Mouse (Mus musculus) adrenal gland, adult 18-20 months (tissue): ENCODE results near the gene Coa3. TPM values are rescaled to one million over a fixed set of nuclear protein-coding genes. Genes with fewer than 3 reads are reported as not detected.
A peak's percentile ranks its signal among the peaks of the same experiment; 100 is the strongest.
"Not testable (repeated sequence)": the region's sequence is repeated elsewhere in the genome, so short reads cannot be mapped to it uniquely, and the experiment has no call there.

ENCODE experiments used
- DNase-seq, 2 experiments: peaks; one replicate each; pipeline ENCODE4 v3.0.0; 2021 to 2022; ENCODE audit warnings: low spot score in 2 of 2
- long read RNA-seq, 2 experiments: library from polyadenylated mRNA; stranded (forward); transcript quantifications; one replicate each; pipeline ENCODE4 v2.0.0; 2021
- total RNA-seq, 2 experiments: library from RNA; stranded (reverse); gene quantifications; 1 replicate in 1 of 2; 2 replicates in 1 of 2; pipeline ENCODE4 v1.2.3; 2021

The Coa3 gene
- 10 to 100 TPM; 79.9 to 86.3 TPM for total RNA-seq
- long read RNA-seq, experiment 1, transcript Coa3-201 (2 exons, 886 nt), result major isoform, 36 of 36 reads
- long read RNA-seq, experiment 1, partial matches to known transcripts, result 0 of 36 reads
- long read RNA-seq, experiment 1, other reads (novel, unspliced or antisense), result 0 of 36 reads
- long read RNA-seq, experiment 2, transcript Coa3-201 (2 exons, 886 nt), result major isoform, 138 of 145 reads
- long read RNA-seq, experiment 2, partial matches to known transcripts, result 0 of 145 reads
- long read RNA-seq, experiment 2, other reads (novel, unspliced or antisense), result 7 of 145 reads

DNA sequence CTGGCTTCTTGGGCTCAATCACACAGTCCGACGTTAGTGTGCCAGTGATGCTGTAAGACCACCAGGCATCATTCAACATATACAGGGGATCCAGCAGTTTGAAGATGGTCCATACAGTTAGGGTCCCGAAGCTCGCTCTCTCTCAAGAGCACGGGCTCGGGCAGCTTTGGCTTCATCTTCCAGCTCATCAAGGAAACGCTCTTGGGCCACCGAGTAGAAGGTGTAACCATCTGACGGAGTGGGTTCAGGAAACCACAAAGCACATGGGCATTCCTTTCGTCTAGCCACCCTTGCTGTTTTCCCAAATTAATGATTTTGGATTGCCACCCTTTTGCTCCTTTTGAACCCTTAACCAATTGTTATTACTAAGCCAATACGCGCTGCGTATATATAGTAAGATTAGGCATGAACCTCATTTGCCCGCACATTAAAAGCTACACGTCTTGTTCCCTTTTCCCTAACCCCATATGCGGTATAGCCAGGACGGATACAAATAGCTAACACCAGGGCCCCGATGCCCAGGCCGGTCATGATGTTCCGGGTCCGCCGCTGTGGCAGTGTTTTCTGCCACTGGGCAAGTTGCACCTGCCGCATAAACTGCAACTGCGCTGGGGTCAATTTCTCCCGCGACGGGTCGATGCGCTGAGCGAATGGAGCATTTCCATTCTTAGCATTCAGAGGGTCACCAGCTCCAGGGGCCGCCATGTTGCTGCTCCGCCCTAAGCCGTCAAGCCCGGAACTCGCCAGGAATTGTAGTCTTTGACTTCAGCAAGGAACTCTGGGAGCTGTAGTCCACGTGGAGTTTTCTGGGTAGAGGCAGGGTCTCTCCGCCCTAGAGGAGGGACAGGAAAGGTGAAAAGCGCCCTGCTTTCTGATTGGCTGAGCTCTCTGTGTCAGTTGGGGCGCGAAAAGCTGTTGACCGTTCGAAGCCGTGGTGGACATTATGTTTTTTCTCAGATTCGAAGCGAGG is at the start of gene Coa3, which contains the start of gene Cntd1:
Gene Coa3 (minus strand): TSS at position 892 of the 970 bp plus-strand sequence.
Gene Cntd1 (plus strand): TSS at position 790 of the 970 bp plus-strand sequence.
- DNase-seq, result peak; percentile 64 to 71

DNA sequence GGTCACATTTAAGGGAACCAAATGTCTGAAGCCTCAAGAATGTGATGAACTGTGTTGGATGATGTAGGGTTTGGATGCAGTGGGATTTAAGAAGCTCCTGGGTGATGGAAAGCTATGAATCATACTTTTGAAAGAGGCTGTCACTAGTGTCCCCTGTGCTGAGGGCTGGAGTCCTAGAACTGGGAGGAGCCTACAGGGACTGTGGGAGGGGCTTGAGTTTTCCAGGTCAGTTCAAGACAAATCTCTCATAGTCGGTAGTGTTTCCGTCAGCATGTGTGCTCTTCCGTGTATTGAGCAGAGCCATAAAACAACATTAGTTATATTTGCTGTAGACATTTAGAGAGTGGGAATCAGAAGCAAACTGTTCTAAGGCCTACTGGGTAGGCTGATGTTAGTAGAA is 48.4 kb upstream of the Coa3 start:
- DNase-seq, result no peak

GRCm38 (mm10) chr11:101326147-101326546 is 47.2 kb upstream of the Coa3 start:
- DNase-seq, result no peak

DNA sequence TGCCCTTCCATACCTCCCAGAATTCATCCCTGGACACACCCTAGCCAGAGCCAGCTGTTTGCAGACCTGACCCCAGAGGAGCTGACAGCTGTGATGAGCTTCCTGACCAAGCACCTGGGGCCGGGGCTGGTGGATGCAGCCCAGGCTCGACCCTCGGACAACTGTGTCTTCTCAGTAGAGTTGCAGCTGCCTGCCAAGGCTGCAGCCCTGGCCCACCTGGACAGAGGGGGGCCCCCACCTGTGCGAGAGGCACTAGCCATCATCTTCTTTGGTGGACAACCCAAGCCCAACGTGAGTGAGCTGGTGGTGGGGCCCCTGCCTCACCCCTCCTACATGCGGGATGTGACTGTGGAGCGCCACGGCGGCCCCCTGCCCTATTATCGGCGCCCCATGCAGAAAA is 46.3 kb upstream of the Coa3 start:
- not testable (repeated sequence) for DNase-seq

- DNase-seq, result no peak
Measured at GRCm38 (mm10) chr11:101324763-101325162, 45.8 kb upstream of the Coa3 start, which contains the start of gene Aoc2. Gene Aoc2 (plus strand): TSS chr11:101325063.

GRCm38 (mm10) chr11:101323609-101324008 is 44.7 kb upstream of the Coa3 start:
- peak; percentile 50 to 71 for DNase-seq

- peak; percentile 28 to 38 for DNase-seq
Measured at GRCm38 (mm10) chr11:101316501-101316917, 37.6 kb upstream of the Coa3 start.

DNA sequence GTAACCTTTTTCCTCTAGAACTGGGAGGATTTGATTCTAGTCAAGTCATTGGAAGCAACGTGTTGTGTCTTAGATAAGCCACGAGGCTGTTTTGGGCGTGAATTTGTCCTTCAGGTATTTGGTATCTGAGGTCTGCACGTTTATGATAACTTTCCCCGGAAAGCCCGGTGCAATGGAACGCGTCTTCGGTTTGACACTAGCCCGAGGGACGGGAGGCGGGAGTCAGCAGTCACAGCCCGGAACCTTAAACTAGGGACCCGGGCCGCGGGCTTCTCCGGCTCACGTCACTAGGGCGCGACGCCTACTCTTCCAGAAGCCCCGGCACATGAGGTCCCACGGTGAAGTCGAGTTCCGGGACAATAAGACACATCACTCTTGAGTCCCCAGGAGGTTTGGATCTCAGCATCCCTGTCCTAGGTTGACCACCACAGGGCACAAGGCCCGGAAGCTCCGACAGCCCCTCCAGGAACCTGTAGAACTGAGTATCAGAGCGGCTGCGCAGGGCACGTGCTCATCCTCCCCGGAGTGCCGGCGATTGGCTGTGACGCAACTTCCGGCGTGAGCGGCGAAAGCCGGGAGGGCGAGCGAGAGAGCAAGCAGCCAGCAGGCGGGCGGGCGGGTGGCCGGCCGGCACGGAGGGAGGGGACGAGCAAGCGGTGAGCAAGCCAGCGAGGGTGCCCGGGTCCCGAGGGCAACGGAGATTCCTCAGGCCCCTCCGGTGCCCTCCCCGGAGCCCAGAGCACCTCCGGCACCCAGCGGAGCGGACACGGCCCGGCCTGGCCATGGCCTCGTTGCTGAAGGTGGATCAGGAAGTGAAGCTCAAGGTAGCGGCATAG is 37.0 kb upstream of the Coa3 start, which contains the start of gene Psme3:
Gene Psme3 (plus strand): TSS at position 549 of the 836 bp plus-strand sequence.
- DNase-seq, result peak; percentile 92 to 94

DNA sequence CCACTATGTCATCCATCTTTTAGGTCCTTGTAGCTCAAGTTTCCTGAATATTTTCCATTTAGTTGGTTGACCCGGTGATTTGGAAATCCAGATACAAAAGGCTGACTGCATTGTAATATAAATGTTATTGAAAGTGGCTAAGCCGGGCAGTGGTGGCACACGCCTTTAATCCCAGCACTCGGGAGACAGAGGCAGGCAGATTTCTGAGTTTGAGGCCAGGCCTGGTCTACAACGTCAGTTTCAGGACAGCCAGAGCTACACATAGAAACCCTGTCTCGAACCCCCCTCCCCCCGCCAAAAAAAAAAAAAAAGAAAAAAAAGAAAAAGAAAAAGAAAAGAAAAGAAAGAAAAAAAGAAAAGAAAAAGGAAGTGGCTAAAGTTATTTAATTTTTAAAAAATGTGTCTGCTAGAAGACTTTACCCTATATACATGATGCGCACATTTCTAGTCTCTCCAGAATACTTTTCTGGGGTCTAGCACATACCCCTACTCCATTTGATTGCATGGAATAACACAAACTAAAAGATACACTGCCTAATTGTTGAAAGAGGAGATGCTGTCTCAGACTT is 36.3 kb upstream of the Coa3 start:
- no peak for DNase-seq

DNA sequence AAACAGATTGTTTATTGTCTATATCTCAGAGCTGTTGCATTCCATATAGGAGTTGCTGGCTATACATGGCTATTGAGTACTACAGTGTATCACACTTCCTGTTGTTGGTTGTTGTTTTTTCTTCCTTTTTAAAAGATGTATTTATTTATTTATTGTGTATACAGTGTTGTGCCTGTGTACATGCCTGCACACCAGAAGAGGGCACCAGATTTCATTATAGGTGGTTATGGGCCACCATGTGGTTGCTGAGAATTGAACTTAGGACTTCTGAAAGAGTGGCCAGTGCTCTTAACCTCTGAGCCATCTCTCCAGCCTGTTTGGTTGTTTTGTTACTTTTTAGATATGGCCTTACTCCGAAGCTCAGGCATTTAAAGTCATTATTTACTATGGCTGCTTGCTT is 35.7 kb upstream of the Coa3 start:
- DNase-seq, result no peak

DNA sequence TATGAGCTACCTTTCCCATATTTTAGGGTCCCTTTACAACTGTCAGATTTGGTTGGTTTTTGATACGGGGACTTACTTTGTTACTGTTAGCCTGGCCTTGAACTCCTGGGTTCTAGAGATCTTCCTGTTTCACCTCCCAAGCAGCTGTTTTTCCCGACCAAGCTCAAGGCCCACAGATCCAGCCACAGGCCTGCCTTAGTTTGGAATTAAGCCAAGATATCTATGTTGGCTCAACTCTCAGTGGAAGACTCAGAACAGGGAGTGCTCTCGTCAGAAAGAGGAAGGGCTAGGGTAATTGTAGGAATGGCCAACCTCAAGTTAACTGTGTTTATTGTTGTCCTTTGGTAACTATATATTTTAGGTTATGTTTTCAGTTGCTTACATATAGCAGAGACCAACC is 33.2 kb upstream of the Coa3 start:
- no peak for DNase-seq

- no peak for DNase-seq
Measured at GRCm38 (mm10) chr11:101311083-101311482, 32.2 kb upstream of the Coa3 start.

DNA sequence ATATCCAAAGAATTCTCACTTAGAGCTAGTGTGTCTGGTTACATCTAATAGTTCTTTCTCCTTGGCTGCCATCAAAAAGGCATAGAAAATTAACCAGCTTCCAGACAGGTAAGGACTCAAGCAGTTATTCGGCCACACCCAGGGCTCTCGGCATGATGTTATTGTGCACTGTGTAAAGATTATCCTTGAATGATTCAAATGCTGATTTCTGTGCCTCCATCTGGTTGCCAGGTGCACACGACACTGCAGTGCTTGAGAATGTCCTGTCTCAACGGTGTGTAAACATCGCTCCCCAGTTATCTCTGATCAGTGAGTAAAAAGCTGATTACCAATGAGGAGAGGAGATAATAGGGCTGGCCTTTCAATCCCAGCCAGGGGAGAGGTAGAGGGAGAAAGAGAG is 28.8 kb upstream of the Coa3 start:
- no peak for DNase-seq

DNA sequence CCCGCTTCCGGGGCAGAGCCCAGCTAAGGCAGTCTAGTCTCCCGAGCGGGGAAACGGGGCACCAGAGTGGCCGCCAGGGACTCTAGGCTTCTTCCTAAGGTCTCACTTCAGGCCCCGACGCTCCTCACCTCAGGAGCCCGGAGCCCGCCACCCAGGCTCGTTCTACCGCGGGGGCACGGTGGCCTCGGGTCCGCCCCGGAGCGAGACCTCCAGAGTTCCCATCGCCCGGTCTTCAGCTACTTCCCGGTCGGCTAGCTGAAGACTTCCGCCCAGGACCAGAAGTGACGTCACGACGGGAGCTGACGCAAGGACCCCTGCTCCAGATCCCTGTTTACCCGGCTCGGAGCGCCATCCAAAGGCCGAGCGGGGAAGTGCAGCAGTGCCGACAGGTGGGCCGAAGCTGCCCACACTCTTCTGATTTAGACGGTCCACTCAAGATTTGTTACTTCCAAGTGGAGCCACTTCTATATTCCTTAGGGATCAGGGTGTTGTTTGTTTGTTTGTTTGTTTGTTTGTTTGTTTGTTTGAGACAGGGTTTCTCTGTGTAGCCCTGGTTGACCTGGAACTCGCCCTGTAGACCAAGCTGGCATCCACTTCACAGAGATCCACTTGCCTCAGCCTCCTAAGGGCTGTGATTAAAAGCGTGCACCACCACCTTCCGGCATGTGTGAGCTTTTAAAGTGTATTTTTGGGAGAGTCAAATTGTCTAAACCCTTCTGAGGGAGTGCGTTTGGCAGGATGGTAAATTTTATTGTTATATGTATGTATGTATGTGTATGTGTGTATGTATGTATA is 23.3 kb upstream of the Coa3 start, which contains the start of gene Becn1:
Gene Becn1 (minus strand): TSS at position 283 of the 795 bp plus-strand sequence.
- peak; percentile 99 for DNase-seq

GRCm38 (mm10) chr11:101301299-101302003 is 22.5 kb upstream of the Coa3 start:
- no peak for DNase-seq

DNA sequence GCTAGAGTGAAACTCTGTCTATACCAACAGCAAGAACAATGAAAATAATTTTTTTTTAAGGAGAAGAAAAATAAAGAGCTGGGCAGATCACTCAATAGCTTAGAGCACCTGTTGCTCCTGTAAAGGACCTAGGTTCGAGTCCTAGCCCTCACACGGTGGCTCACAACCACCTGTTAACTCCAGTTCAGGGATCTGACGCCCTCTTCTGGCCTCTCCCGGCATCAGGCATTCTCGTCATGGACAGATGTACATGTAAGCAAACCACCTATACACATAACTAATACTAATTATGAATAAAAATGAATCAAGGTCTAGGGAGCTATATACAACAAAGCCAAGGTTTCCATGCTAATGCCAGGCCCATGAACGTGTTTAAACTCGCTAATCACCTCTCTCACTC is 22.0 kb upstream of the Coa3 start:
- DNase-seq, result no peak

- DNase-seq, result no peak
Measured at GRCm38 (mm10) chr11:101295191-101295590, 16.3 kb upstream of the Coa3 start.

DNA sequence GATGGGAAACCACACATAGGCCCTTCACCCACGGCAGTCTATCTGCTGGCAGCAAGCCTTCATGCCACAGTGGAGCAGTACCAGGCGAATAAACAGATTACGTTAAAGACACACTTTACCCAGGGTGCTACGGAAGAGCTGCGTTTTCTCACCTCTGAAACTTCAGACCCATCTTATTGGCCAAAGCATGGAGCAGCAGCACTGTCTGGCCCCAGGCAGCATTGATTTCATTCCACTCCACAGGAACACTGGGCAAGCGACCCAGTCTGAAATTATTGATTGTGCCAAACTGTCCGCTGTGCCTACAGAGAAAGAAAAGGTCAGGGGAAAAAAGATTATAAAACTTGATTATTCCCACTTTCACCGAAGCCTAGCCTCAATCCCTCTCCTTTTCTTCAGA is 12.3 kb upstream of the Coa3 start:
- DNase-seq, result no peak

DNA sequence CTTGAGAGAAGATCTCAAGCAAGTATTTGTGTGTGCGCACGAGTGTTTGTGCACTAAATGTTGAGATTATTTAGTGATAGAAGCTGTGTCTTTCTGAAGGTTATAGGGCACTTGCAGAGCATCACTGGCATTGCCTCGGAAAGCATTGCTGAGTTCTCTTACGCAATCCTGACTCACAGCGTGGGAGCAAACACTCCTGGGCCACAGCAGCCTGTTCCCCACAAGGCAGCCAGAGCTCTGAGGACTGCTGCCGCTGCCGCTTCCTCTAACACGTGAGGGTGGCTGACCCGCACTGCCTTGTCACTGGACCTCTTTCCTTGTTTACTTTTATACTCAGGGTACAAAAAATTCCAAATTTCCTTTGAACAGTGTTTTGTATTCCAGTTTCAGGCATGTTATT is 8.4 kb upstream of the Coa3 start:
- peak; percentile 49 to 50 for DNase-seq
